Mouse (Mus musculus) lung, embryonic 14.5 days (tissue): Measurements from ENCODE around the gene Snx22. TPM values are rescaled to one million over a fixed set of nuclear protein-coding genes. Genes with fewer than 3 reads are reported as not detected.

Experiments
- ATAC-seq: fragments of 200-750 bp; cut with Nextera tagmentation; 2 replicates; pipeline ENCODE4 v1.8.0; 2017; ENCODE audit warnings: mild to moderate bottlenecking, moderate TSS enrichment, moderate library complexity; ENCODE audit not compliant: insufficient read depth
- DNase-seq: peaks from one replicate; pipeline ENCODE4 v3.0.0-alpha.2; 2015
- H3K27ac ChIP-seq: fragments of 300-500 bp; sonication (generic); 2 replicates; pipeline ENCODE4 v1.5.1; 2014; ENCODE audit warnings: low read depth, mild to moderate bottlenecking, moderate library complexity
- H3K27me3 ChIP-seq: fragments of 300-500 bp; sonication (generic); 2 replicates; pipeline ENCODE4 v1.6.1; 2014; ENCODE audit warnings: low read length, control low read depth; ENCODE audit not compliant: insufficient read depth
- H3K36me3 ChIP-seq: fragments of 300-500 bp; sonication (generic); 2 replicates; pipeline ENCODE4 v1.6.1; 2014; ENCODE audit warnings: control low read depth; ENCODE audit not compliant: insufficient read depth
- H3K4me1 ChIP-seq: fragments of 300-500 bp; sonication (generic); 2 replicates; pipeline ENCODE4 v1.6.1; 2014; ENCODE audit warnings: antibody characterized with exemption, control low read depth; ENCODE audit not compliant: insufficient read depth
- H3K4me2 ChIP-seq: fragments of 300-500 bp; sonication (generic); 2 replicates; pipeline ENCODE4 v1.6.1; 2014; ENCODE audit warnings: mild to moderate bottlenecking
- H3K4me3 ChIP-seq: fragments of 300-500 bp; sonication (generic); 2 replicates; pipeline ENCODE4 v1.5.1; 2014; ENCODE audit warnings: low read depth, low read length
- H3K9ac ChIP-seq: fragments of 300-500 bp; sonication (generic); 2 replicates; pipeline ENCODE4 v1.6.1; 2014
- H3K9me3 ChIP-seq: fragments of 300-500 bp; sonication (generic); 2 replicates; pipeline ENCODE4 v1.6.1; 2016; ENCODE audit warnings: low read depth, low read length, control low read depth
- CTCF ChIP-seq: IDR thresholded peaks from 2 replicates; pipeline ENCODE4 v1.5.1; 2016; ENCODE audit warnings: antibody characterized with exemption, low read depth
- WGBS: fragments of 180-500 bp; shearing (Covaris S2); extraction: QIAGEN DNeasy Blood & Tissue Kit; methylation state at CpG from one replicate; pipeline ENCODE4 v1.1.7; 2014; 5-methylcytosine and 5-hydroxymethylcytosine counted together
- polyA plus RNA-seq: library from polyadenylated mRNA; unstranded; fragments of >200 nt; fragmentation: Nextera tagmentation; extraction: Ambion mirVana; gene quantifications from 2 replicates; pipeline ENCODE4 v1.2.1, GENCODE M21; 2014

Gene Snx22
- polyA plus RNA-seq, result 11.0 and 11.1 TPM in 2 replicates

- Histone ChIP-seq H3K4me2 (peak within 1 kb of the TSS; percentile 89), H3K4me1 (no peaks in the 10 kb centered on the region), H3K9ac (peak within 1 kb of the TSS; percentile 60), H3K27ac (no peak within 1 kb of the TSS), H3K27me3 (peaks cover 23% of the 10 kb centered on the region), H3K36me3 (peaks cover 26% of the 10 kb centered on the region), H3K4me3 (peak within 1 kb of the TSS; percentile 57), H3K9me3 (no peaks in the 10 kb centered on the region)
- ATAC-seq (peak; percentile 91), DNase-seq (peak; percentile 92)
- under 1% methylated on average over 22 of the region's 22 CpGs for WGBS
- TF ChIP-seq CTCF, result no peak
Measured at GRCm38 (mm10) chr9:66069583-66069982, at the start of gene Snx22. TSS of gene Snx22 (minus strand) at chr9:66069719.

- ATAC-seq (no peak), DNase-seq (no peak)
- Histone ChIP-seq H3K9me3 (no peaks in the 10 kb centered on the region), H3K4me1 (no peaks in the 10 kb centered on the region), H3K4me3 (no peak overlapping the region), H3K4me2 (no peak overlapping the region), H3K9ac (no peak overlapping the region), H3K27me3 (no peaks in the 10 kb centered on the region), H3K27ac (no peak overlapping the region), H3K36me3 (peaks cover 11% of the 10 kb centered on the region; the same call in 1 of the 2 replicates)
- 63% methylated on average over 8 of the region's 8 CpGs for WGBS
- no peak for TF ChIP-seq CTCF
Measured at GRCm38 (mm10) chr9:66116890-66117289, 47.4 kb upstream of the Snx22 start.

GRCm38 (mm10) chr9:66114341-66114740 is 44.8 kb upstream of the Snx22 start:
- Histone ChIP-seq H3K27me3 (no peaks in the 10 kb centered on the region), H3K4me3 (no peak overlapping the region), H3K9me3 (no peaks in the 10 kb centered on the region), H3K27ac (no peak overlapping the region), H3K4me1 (no peaks in the 10 kb centered on the region), H3K4me2 (no peak overlapping the region), H3K36me3 (peaks cover 18% of the 10 kb centered on the region), H3K9ac (no peak overlapping the region)
- no peak for TF ChIP-seq CTCF
- ATAC-seq (no peak), DNase-seq (no peak)
- WGBS, result 96% methylated on average over 3 of the region's 3 CpGs

GRCm38 (mm10) chr9:66110611-66111379 is 41.3 kb upstream of the Snx22 start:
- H3K36me3 ChIP-seq, result peaks cover 37% of the 10 kb centered on the region
- no peak overlapping the region for H3K27ac ChIP-seq

GRCm38 (mm10) chr9:66110126-66110525 is 40.6 kb upstream of the Snx22 start:
- DNase-seq (no peak), ATAC-seq (no peak)
- no peak overlapping the region for H3K27ac ChIP-seq
- H3K9ac ChIP-seq, result no peak overlapping the region
- H3K4me1 ChIP-seq, result no peaks in the 10 kb centered on the region
- WGBS, result 69% methylated on average over 8 of the region's 8 CpGs
- H3K4me2 ChIP-seq, result no peak overlapping the region
- no peaks in the 10 kb centered on the region for H3K27me3 ChIP-seq
- H3K9me3 ChIP-seq, result no peaks in the 10 kb centered on the region
- H3K36me3 ChIP-seq, result peaks cover 43% of the 10 kb centered on the region
- no peak for TF ChIP-seq CTCF
- no peak overlapping the region for H3K4me3 ChIP-seq

More at GRCm38 (mm10) chr9:66110611-66111379, 41.3 kb upstream of the Snx22 start:
- Histone ChIP-seq H3K27me3 (no peaks in the 10 kb centered on the region), H3K9ac (no peak overlapping the region), H3K4me1 (no peaks in the 10 kb centered on the region), H3K4me3 (no peak overlapping the region), H3K4me2 (no peak overlapping the region), H3K9me3 (no peaks in the 10 kb centered on the region)
- 89% methylated on average over 8 of the region's 8 CpGs for WGBS
- DNase-seq (no peak), ATAC-seq (no peak)
- no peak for TF ChIP-seq CTCF

GRCm38 (mm10) chr9:66109574-66109973 is 40.1 kb upstream of the Snx22 start:
- ATAC-seq (no peak), DNase-seq (no peak)
- H3K9me3 ChIP-seq, result no peaks in the 10 kb centered on the region
- no peak overlapping the region for H3K27ac ChIP-seq
- no peaks in the 10 kb centered on the region for H3K27me3 ChIP-seq
- peaks cover 49% of the 10 kb centered on the region for H3K36me3 ChIP-seq
- 88% methylated on average over 1 of the region's 1 CpGs for WGBS
- H3K4me1 ChIP-seq, result no peaks in the 10 kb centered on the region
- no peak overlapping the region for H3K4me2 ChIP-seq
- no peak for TF ChIP-seq CTCF
- H3K4me3 ChIP-seq, result no peak overlapping the region
- no peak overlapping the region for H3K9ac ChIP-seq

- no peaks in the 10 kb centered on the region for H3K9me3 ChIP-seq
- DNase-seq, result no peak
- no peak overlapping the region for H3K27ac ChIP-seq
- H3K4me1 ChIP-seq, result no peaks in the 10 kb centered on the region
- H3K4me2 ChIP-seq, result no peak overlapping the region
- 83% methylated on average over 8 of the region's 8 CpGs for WGBS
- H3K9ac ChIP-seq, result no peak overlapping the region
- peaks cover 75% of the 10 kb centered on the region for H3K36me3 ChIP-seq
- H3K4me3 ChIP-seq, result no peak overlapping the region
- no peaks in the 10 kb centered on the region for H3K27me3 ChIP-seq
- ATAC-seq, result no peak
- no peak for TF ChIP-seq CTCF
Measured at GRCm38 (mm10) chr9:66105168-66105567, 35.6 kb upstream of the Snx22 start.
